Mouse (Mus musculus) forebrain, embryonic 11.5 days (tissue): ENCODE results near the gene Ednrb. TPM values are rescaled to one million over a fixed set of nuclear protein-coding genes. Genes with fewer than 3 reads are reported as not detected.

Source experiments
- ATAC-seq: fragments of 200-750 bp; cut with Nextera tagmentation; replicated peaks from 2 replicates; pipeline ENCODE4 v1.8.0; 2017; ENCODE audit warnings: moderate TSS enrichment; ENCODE audit not compliant: low FRiP score
- DNase-seq: peaks from one replicate; pipeline ENCODE4 v3.0.0-alpha.2; 2017; ENCODE audit warnings: low spot score
- H3K27ac ChIP-seq: fragments of 300-500 bp; sonication (generic); 2 replicates; pipeline ENCODE4 v1.5.1; 2014; ENCODE audit warnings: low read depth, low read length
- H3K27me3 ChIP-seq: fragments of 300-500 bp; sonication (generic); 2 replicates; pipeline ENCODE4 v1.6.1; 2014; ENCODE audit warnings: mild to moderate bottlenecking, low read length, mixed read lengths; ENCODE audit not compliant: control insufficient read depth, insufficient read depth
- H3K36me3 ChIP-seq: fragments of 300-500 bp; sonication (generic); 2 replicates; pipeline ENCODE4 v1.6.1; 2014; ENCODE audit warnings: mild to moderate bottlenecking, low read length, moderate library complexity, mixed read lengths; ENCODE audit not compliant: control insufficient read depth, insufficient read depth
- H3K4me1 ChIP-seq: fragments of 300-500 bp; sonication (generic); replicated peaks from 2 replicates; pipeline ENCODE4 v1.6.1; 2014; ENCODE audit warnings: low read length, mixed read lengths; ENCODE audit not compliant: control insufficient read depth, insufficient read depth
- H3K4me2 ChIP-seq: fragments of 300-500 bp; sonication (generic); 2 replicates; pipeline ENCODE4 v1.6.1; 2014; ENCODE audit warnings: low read depth, mild to moderate bottlenecking, low read length, moderate library complexity, mixed read lengths; ENCODE audit not compliant: severe bottlenecking
- H3K4me3 ChIP-seq: fragments of 300-500 bp; sonication (generic); 2 replicates; pipeline ENCODE4 v1.5.1; 2014; ENCODE audit warnings: low read depth, low read length
- H3K9ac ChIP-seq: fragments of 300-500 bp; sonication (generic); 2 replicates; pipeline ENCODE4 v1.6.1; 2014; ENCODE audit warnings: low read length
- H3K9me3 ChIP-seq: fragments of 300-500 bp; sonication (generic); 2 replicates; pipeline ENCODE4 v1.6.1; 2016; ENCODE audit warnings: low read length, mixed read lengths; ENCODE audit not compliant: control insufficient read depth
- WGBS: fragments of 180-500 bp; shearing (Covaris S2); extraction: QIAGEN DNeasy Blood & Tissue Kit; methylation state at CpG from one replicate; pipeline ENCODE4 v1.1.7; 2014; 5-methylcytosine and 5-hydroxymethylcytosine counted together
- polyA plus RNA-seq: library from polyadenylated mRNA; unstranded; fragments of >200 nt; fragmentation: Nextera tagmentation; extraction: Ambion mirVana; gene quantifications from 2 replicates; pipeline ENCODE4 v1.2.1, GENCODE M21; 2014

Gene Ednrb
- polyA plus RNA-seq, 1 experiment from 2014 or later, result 58.3 TPM

DNA sequence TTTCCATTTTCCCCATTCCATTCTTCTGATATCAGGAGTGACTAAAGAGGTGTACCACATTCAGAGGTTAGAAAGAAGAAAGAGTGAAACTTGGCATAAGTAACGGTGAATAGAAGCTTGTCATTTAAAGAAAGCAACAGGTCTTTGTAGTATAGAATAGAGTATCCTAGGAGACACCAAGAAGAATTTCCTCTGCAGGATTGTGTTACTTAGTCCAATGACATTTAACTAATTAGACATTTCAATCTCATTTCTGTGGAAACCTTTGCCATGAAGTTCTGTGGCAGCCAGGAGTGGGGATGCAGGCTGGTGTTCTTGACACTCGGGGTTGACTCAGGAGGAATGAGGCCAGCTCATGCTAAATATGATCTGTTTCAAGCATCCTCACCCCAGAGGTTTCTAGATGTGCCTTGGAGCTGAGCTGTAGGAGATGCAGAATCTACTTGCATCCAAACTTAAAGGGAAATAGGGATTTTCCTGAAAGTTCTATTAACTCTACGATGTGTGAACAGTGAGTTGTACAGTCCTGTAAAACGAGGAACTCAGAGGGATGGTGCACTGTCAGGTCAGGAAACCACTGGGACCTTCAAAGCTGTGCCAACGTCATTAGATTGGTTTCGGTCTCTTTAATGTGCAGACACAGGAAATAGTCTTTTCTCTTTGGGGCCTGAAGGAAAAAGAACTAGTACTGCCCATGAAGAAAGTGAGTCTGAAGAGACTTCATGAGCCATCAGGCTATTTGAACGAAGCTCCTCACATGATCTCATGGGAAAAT lies 6.1 kb upstream of the Ednrb start:
- no peak overlapping the region for H3K4me2 ChIP-seq
- ATAC-seq (peak; percentile 60; the same call in 1 of the 2 replicates), DNase-seq (no peak)
- WGBS, result 74% methylated on average over 7 of the region's 7 CpGs
- H3K36me3 ChIP-seq, result no peaks in the 10 kb centered on the region
- H3K9me3 ChIP-seq, result no peaks in the 10 kb centered on the region
- no peak overlapping the region for H3K4me3 ChIP-seq
- H3K27ac ChIP-seq, result no peak overlapping the region
- H3K27me3 ChIP-seq, result no peaks in the 10 kb centered on the region
- no peak overlapping the region for H3K9ac ChIP-seq
- no peaks in the 10 kb centered on the region for H3K4me1 ChIP-seq

DNA sequence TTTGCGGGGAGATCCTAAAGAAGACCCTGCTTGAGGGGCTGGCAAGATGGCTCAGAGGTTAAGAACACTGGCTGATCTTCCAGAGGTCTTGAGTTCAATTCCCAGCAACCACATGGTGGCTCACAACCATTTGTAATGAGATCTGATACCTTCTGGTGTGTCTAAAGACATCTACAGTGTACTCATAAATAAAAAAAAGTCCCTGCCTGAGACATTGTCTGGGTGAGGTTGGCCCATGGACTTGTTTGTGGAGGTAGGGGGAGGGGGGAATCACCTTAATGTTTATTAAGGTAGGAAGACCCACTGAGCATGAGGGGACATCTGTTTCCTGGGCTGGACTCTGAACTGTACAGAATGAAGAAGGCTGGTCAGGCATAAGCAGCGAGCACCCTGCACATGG lies 1.5 kb upstream of the Ednrb start:
- ATAC-seq, result no peak
- no peak for DNase-seq
- Histone ChIP-seq H3K9me3 (no peaks in the 10 kb centered on the region), H3K36me3 (no peaks in the 10 kb centered on the region), H3K27me3 (no peaks in the 10 kb centered on the region), H3K4me3 (no peak overlapping the region), H3K9ac (no peak overlapping the region), H3K4me2 (no peak overlapping the region), H3K27ac (no peak overlapping the region), H3K4me1 (peaks cover 8% of the 10 kb centered on the region)
- WGBS, result 95% methylated on average over 2 of the region's 2 CpGs

DNA sequence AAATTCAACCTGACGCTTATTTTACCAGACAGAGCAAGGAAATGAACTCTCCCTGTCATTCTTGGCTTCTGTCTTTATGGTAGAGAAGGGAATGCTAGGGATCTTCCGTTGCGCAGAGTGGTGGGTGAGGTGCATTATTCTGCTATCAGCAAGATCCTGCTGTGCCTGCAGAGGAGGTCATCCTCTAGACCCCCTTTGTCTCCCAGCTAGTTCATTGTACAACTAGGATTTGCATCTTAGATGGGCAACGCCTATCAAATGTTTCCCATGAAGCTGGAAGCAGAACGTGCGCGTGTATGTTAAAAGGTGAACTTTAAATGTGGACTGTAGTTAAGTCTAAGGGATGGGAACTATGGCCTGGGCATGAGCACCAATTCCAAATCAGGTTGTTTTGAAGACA lies 742 bp upstream of the Ednrb start:
- Histone ChIP-seq H3K4me3 (no peak overlapping the region), H3K4me1 (peaks cover 8% of the 10 kb centered on the region), H3K9me3 (no peaks in the 10 kb centered on the region), H3K4me2 (no peak overlapping the region), H3K36me3 (no peaks in the 10 kb centered on the region), H3K9ac (no peak overlapping the region), H3K27ac (no peak overlapping the region), H3K27me3 (no peaks in the 10 kb centered on the region)
- WGBS, result 46% methylated on average over 7 of the region's 7 CpGs
- no peak for ATAC-seq
- DNase-seq, result no peak

DNA sequence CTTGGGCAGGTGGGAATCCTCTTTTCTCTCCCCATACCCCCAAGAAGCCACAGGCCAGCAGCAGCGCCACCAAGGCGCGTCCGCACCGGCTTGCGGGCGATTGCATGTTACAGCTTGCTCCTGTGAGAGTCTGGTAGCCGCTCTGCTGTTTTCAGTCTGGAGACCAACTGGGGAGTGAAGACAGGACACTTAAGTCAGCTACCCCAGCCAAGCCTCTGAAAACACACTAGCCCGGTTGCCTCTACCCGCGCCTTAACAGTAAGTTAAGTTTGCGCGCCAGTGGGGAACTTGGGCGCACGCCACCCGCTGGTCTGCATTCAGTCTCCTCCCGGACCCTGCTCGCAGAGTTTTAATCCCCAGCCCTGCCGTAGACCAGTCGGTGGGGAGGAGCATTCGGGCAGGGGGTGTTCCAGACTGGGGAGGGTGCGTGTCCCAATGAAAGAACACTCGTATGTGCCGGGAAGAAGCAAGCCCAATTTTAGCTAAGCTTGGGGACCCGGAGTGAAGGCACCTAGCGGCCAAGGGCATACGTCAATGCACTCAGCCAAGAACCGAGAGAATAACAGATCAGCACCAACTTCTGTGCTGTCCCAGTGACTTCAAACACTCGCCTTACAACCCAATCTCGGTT lies 716 bp downstream of the Ednrb start:
- Histone ChIP-seq H3K9me3 (no peaks in the 10 kb centered on the region), H3K4me3 (peak overlapping the region; percentile 52), H3K27ac (peak overlapping the region; percentile 75), H3K36me3 (no peaks in the 10 kb centered on the region), H3K4me1 (peaks cover 8% of the 10 kb centered on the region), H3K9ac (peak overlapping the region; percentile 72), H3K4me2 (peak overlapping the region; percentile 89), H3K27me3 (no peaks in the 10 kb centered on the region)
- DNase-seq (peak; percentile 74), ATAC-seq (peak; percentile 77)
- under 1% methylated on average over 30 of the region's 30 CpGs for WGBS

DNA sequence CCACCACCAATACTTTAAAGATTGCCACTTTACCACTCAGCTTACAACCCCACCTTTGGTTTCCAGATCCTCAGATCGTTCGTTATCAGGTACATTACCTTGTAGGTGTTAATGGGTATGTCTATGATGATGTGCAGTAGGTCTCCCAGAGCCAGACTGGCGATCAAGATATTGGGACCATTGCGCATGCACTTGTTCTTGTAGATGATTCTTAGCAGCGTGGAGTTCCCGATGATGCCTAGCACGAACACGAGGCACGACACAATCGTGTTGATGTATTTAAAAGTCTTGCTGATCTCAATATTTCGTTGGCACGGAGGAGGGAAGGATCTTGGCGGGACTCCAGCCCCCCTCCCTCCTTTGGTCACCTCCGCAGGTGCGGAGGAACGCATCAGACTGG lies 1.3 kb downstream of the Ednrb start:
- Histone ChIP-seq H3K9me3 (no peaks in the 10 kb centered on the region), H3K4me2 (peak overlapping the region; percentile 89), H3K36me3 (no peaks in the 10 kb centered on the region), H3K4me1 (peaks cover 8% of the 10 kb centered on the region), H3K9ac (peak overlapping the region; percentile 72), H3K27me3 (no peaks in the 10 kb centered on the region), H3K27ac (no peak overlapping the region; the same call in 1 of the 2 replicates), H3K4me3 (peak overlapping the region; percentile 52)
- no peak for DNase-seq
- peak; percentile 5; the same call in 1 of the 2 replicates for ATAC-seq
- 8% methylated on average over 16 of the region's 16 CpGs for WGBS

DNA sequence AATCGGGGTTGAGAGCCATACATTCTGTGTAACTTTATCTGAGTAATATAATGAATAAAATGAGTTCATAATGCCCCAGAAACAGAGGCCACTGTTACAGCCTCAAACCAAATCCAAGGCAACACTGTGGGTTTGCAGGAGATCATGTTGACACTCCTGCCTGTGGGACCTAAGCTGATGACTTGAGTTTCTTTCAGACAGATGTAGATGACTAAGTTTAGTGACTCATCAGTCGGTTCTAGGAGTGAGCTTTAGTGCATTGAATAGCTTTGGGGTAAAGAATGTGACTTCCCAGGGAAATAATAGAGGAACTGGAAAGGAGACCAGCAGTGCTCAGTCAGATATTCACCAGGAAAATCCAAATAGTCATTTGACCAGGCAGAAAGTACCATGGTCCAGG lies 3.8 kb downstream of the Ednrb start:
- no peak for ATAC-seq
- DNase-seq, result no peak
- no peaks in the 10 kb centered on the region for H3K36me3 ChIP-seq
- WGBS, result 85% methylated on average over 2 of the region's 2 CpGs
- no peaks in the 10 kb centered on the region for H3K27me3 ChIP-seq
- H3K9ac ChIP-seq, result no peak overlapping the region
- no peaks in the 10 kb centered on the region for H3K9me3 ChIP-seq
- peaks cover 8% of the 10 kb centered on the region for H3K4me1 ChIP-seq
- H3K4me2 ChIP-seq, result no peak overlapping the region
- H3K4me3 ChIP-seq, result no peak overlapping the region
- H3K27ac ChIP-seq, result no peak overlapping the region

DNA sequence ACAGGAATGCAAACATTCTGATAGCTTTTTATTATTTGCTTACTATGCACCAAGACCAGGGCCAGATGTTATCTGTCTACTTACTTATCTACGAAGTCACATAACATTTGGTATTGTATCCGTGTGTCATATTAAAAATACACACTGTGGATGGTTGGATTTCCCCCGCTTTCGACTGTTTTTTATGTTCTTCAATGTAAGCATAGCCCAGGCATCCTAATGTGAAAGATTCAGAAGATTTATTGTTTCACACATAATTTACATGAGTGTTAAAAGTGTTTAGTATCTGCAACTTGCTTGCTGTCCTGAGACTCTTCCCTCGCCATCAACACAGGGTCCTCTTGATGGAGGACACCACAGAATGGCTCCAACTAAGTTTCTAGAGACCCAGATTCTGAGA lies 5.3 kb downstream of the Ednrb start:
- Histone ChIP-seq H3K27ac (no peak overlapping the region), H3K9me3 (no peaks in the 10 kb centered on the region), H3K4me2 (no peak overlapping the region), H3K27me3 (no peaks in the 10 kb centered on the region), H3K4me1 (peaks cover 2% of the 10 kb centered on the region; the same call in 1 of the 2 replicates), H3K36me3 (no peaks in the 10 kb centered on the region), H3K4me3 (no peak overlapping the region), H3K9ac (no peak overlapping the region)
- ATAC-seq (no peak), DNase-seq (no peak)
- WGBS, result 90% methylated on average over 5 of the region's 5 CpGs

DNA sequence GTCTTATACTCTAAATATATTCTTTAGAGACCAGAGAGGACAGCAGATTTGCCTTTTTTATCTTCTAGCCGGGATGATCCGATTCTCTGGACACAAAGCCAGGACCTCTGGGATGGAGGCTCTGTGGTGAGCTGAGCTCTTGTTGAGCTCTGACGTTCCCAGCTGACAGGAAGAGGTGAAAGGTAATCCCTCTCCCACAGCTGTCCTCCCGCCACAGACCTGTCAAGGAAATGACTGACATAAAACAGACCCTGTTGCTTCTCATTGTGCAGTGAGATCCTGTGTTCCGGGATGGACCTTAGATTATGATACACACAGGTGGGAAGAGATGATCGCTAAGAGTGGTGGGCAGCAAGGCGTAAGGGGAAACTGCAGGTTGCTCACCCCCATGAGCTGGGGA lies 9.6 kb downstream of the Ednrb start:
- no peak overlapping the region for H3K4me3 ChIP-seq
- ATAC-seq, result no peak
- no peaks in the 10 kb centered on the region for H3K27me3 ChIP-seq
- H3K4me1 ChIP-seq, result no peaks in the 10 kb centered on the region
- H3K36me3 ChIP-seq, result no peaks in the 10 kb centered on the region
- H3K9me3 ChIP-seq, result no peaks in the 10 kb centered on the region
- H3K27ac ChIP-seq, result no peak overlapping the region
- DNase-seq, result no peak
- H3K9ac ChIP-seq, result no peak overlapping the region; the same call in 1 of the 2 replicates
- no peak overlapping the region for H3K4me2 ChIP-seq
- 55% methylated on average over 7 of the region's 7 CpGs for WGBS
